Mouse (Mus musculus) right cerebral cortex, postnatal 25 days (tissue): Measurements from ENCODE around the gene Olfr71.

ENCODE experiments used
- DNase-seq: peaks from one replicate; pipeline ENCODE4 v3.0.0; 2022

The Olfr71 gene

DNA sequence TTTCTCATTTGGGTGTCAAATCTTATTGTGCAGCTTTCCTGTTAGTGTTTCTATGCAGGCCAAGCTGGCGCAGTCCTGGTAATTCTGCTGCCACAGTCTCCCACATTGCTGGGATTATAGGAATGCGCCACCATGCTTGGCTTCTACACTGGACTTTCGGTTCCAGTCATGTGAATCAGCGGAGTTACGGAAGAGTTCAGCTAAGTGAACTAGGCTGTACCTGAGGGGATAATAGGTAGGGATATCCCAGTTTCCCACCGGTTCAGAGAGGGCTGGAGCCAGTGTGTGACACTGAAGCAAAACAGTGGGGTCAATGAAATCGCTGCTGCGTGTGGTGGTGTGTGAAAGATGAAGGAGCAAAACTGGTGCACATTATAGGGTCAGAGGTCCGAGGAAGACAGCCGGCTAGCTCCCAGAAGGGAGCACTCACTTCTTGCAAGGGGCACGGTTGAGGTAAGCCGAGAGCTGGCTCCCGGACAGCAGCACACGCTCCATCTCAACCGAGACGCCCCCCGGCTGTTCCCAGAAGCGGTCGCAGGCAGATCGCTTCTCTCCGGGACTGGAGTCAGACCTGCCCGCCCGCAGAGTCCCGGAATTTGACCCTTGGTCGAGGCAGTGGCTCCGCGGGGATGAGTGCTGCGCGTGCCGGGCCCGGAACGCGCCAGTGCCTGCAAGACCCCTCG is 54.3 kb downstream of the Olfr71 start:
- peak; percentile 11 for DNase-seq
